Mouse (Mus musculus) gastrocnemius, adult 18-20 months (tissue): ENCODE measurements around the gene Esp15. TPM values are rescaled to one million over a fixed set of nuclear protein-coding genes. Genes with fewer than 3 reads are reported as not detected.
"Not testable (repeated sequence)": the region's sequence is repeated elsewhere in the genome, so short reads cannot be mapped to it uniquely, and the experiment has no call there.

Experiments used
- DNase-seq: peaks from one replicate; pipeline ENCODE4 v3.0.0; 2021; ENCODE audit warnings: low spot score
- long read RNA-seq, 2 experiments: library from polyadenylated mRNA; stranded (forward); transcript quantifications; one replicate each; pipeline ENCODE4 v2.0.0; 2021
- total RNA-seq, 2 experiments: library from RNA; stranded (reverse); gene quantifications; 2 replicates each; pipeline ENCODE4 v1.2.3; 2021

The Esp15 gene
- not detected for total RNA-seq
- long read RNA-seq, experiment 1: 0 reads
- long read RNA-seq, experiment 2: 0 reads

GRCm38 (mm10) chr17:39640654-39641053, at the start of gene Esp15:
TSS of gene Esp15 (plus strand) at chr17:39640954.
- DNase-seq: not testable (repeated sequence)

GRCm38 (mm10) chr17:39591550-39591949, 49.2 kb upstream of the Esp15 start:
- no peak for DNase-seq

Other genes starting within 250 kb of the Esp15 start
- gene Esp18, start 234.6 kb upstream of the Esp15 start, total RNA-seq: not detected
- gene Esp16, start 104.8 kb upstream of the Esp15 start, total RNA-seq: not detected